Mouse (Mus musculus) liver, postnatal 0 days (tissue): ENCODE measurements around the gene Fer.

ENCODE experiments used
- CTCF ChIP-seq: sonication (generic); IDR thresholded peaks from 2 replicates; pipeline ENCODE4 v1.5.1; 2016; ENCODE audit warnings: antibody characterized with exemption, low read depth
- EP300 ChIP-seq: IDR thresholded peaks from 2 replicates; pipeline ENCODE4 v1.6.1; 2016; ENCODE audit warnings: antibody characterized with exemption, low read depth, mild to moderate bottlenecking

DNA sequence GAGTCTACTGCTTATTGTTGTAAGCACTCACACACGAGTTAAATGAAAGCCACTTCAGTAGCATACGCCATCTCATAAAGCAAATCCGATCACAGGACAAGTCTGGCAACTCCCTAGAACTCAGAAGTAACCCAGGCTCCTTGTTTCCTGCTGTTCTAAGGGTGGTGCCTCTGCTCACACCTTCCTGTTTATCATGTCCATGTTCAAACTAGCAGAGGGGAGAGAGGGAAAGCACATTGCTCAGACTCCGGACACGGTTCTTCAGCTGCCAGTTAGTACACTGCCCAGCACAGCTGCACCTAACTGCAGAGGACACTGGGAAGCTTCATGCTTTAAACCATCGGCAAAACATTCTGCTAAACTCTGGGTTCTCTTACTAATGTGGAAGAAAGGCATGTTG lies 269.3 kb downstream of the Fer start:
- no peak for TF ChIP-seq EP300
- no peak for TF ChIP-seq CTCF
